Mouse (Mus musculus) embryonic facial prominence, embryonic 13.5 days (tissue): ENCODE results near the gene Anapc2. TPM values are rescaled to one million over a fixed set of nuclear protein-coding genes. Genes with fewer than 3 reads are reported as not detected.

Experiments
- ATAC-seq: fragments of 200-750 bp; cut with Nextera tagmentation; 2 replicates; pipeline ENCODE4 v1.8.0; 2017; ENCODE audit warnings: low read depth; ENCODE audit not compliant: insufficient number of reproducible peaks, insufficient read depth, low FRiP score, low TSS enrichment
- H3K27ac ChIP-seq: fragments of 300-500 bp; sonication (generic); 2 replicates; pipeline ENCODE4 v1.5.1; 2015; ENCODE audit warnings: moderate library complexity, mild to moderate bottlenecking, inconsistent platforms
- H3K27me3 ChIP-seq: fragments of 300-500 bp; sonication (generic); 2 replicates; pipeline ENCODE4 v1.6.1; 2015; ENCODE audit warnings: mild to moderate bottlenecking, inconsistent platforms
- H3K36me3 ChIP-seq: fragments of 300-500 bp; sonication (generic); 2 replicates; pipeline ENCODE4 v1.6.1; 2015; ENCODE audit warnings: mild to moderate bottlenecking, inconsistent platforms
- H3K4me1 ChIP-seq: fragments of 300-500 bp; sonication (generic); 2 replicates; pipeline ENCODE4 v1.6.1; 2015; ENCODE audit warnings: inconsistent platforms
- H3K4me2 ChIP-seq: fragments of 300-500 bp; sonication (generic); 2 replicates; pipeline ENCODE4 v1.6.1; 2015; ENCODE audit warnings: moderate library complexity, mild to moderate bottlenecking, inconsistent platforms
- H3K4me3 ChIP-seq: fragments of 300-500 bp; sonication (generic); 2 replicates; pipeline ENCODE4 v1.5.1; 2015; ENCODE audit warnings: mild to moderate bottlenecking, inconsistent platforms
- H3K9ac ChIP-seq: fragments of 300-500 bp; sonication (generic); 2 replicates; pipeline ENCODE4 v1.6.1; 2015; ENCODE audit warnings: mild to moderate bottlenecking, inconsistent platforms
- H3K9me3 ChIP-seq: fragments of 300-500 bp; sonication (generic); 2 replicates; pipeline ENCODE4 v1.6.1; 2016; ENCODE audit warnings: inconsistent platforms
- WGBS: fragments of 180-500 bp; shearing (Covaris S2); methylation state at CpG from one replicate; pipeline ENCODE4 v1.1.7; 2015; ENCODE audit warnings: mixed read lengths; 5-methylcytosine and 5-hydroxymethylcytosine counted together
- polyA plus RNA-seq: library from polyadenylated mRNA; unstranded; fragments of >200 nt; fragmentation: Nextera tagmentation; extraction: Ambion mirVana; gene quantifications from 2 replicates; pipeline ENCODE4 v1.2.1, GENCODE M21; 2015

Gene Anapc2
- polyA plus RNA-seq, 1 experiment from 2014 or later, result 143 TPM

GRCm38 (mm10) chr2:25262795-25263622 lies 9.3 kb upstream of the Anapc2 start:
- H3K4me3 ChIP-seq, result peak overlapping the region; percentile 79
- H3K4me1 ChIP-seq, result peaks cover 40% of the 10 kb centered on the region
- H3K9me3 ChIP-seq, result no peaks in the 10 kb centered on the region
- ATAC-seq, result no peak; the same call in 1 of the 2 replicates
- H3K27ac ChIP-seq, result no peak overlapping the region; the same call in 1 of the 2 replicates
- WGBS, result under 1% methylated on average over 82 of the region's 82 CpGs
- peak overlapping the region; percentile 99 for H3K4me2 ChIP-seq
- peaks cover 21% of the 10 kb centered on the region for H3K27me3 ChIP-seq
- H3K9ac ChIP-seq, result peak overlapping the region; percentile 77
- 0 out of 2 replicates have a peak, but pooled peaks cover 10% of the 10 kb centered on the region for H3K36me3 ChIP-seq

GRCm38 (mm10) chr2:25263623-25264285 lies 8.5 kb upstream of the Anapc2 start:
- H3K4me3 ChIP-seq, result peak overlapping the region; percentile 79
- H3K9me3 ChIP-seq, result no peaks in the 10 kb centered on the region
- WGBS, result 18% methylated on average over 12 of the region's 12 CpGs
- peaks cover 21% of the 10 kb centered on the region for H3K27me3 ChIP-seq
- peaks cover 11% of the 10 kb centered on the region; the same call in 1 of the 2 replicates for H3K36me3 ChIP-seq
- H3K4me1 ChIP-seq, result peaks cover 40% of the 10 kb centered on the region
- no peak overlapping the region for H3K27ac ChIP-seq
- H3K4me2 ChIP-seq, result peak overlapping the region; percentile 99
- no peak for ATAC-seq
- peak overlapping the region; percentile 77 for H3K9ac ChIP-seq

GRCm38 (mm10) chr2:25264286-25264660 lies 8.0 kb upstream of the Anapc2 start:
- Histone ChIP-seq H3K27ac (no peak overlapping the region), H3K9me3 (no peaks in the 10 kb centered on the region), H3K36me3 (peaks cover 17% of the 10 kb centered on the region), H3K4me1 (peaks cover 40% of the 10 kb centered on the region), H3K4me3 (peak overlapping the region; percentile 79; the same call in 1 of the 2 replicates), H3K4me2 (peak overlapping the region; percentile 99), H3K9ac (peak overlapping the region; percentile 77), H3K27me3 (peaks cover 21% of the 10 kb centered on the region)
- no peak for ATAC-seq
- 76% methylated on average over 5 of the region's 5 CpGs for WGBS

- H3K4me1 ChIP-seq, result peaks cover 40% of the 10 kb centered on the region
- H3K27me3 ChIP-seq, result peaks cover 21% of the 10 kb centered on the region
- H3K36me3 ChIP-seq, result peaks cover 22% of the 10 kb centered on the region
- H3K4me2 ChIP-seq, result peak overlapping the region; percentile 99
- no peak for ATAC-seq
- H3K9ac ChIP-seq, result peak overlapping the region; percentile 77
- H3K4me3 ChIP-seq, result no peak overlapping the region
- no peaks in the 10 kb centered on the region for H3K9me3 ChIP-seq
- 61% methylated on average over 3 of the region's 3 CpGs for WGBS
- H3K27ac ChIP-seq, result no peak overlapping the region
Observed at GRCm38 (mm10) chr2:25264851-25265250, 7.4 kb upstream of the Anapc2 start.

GRCm38 (mm10) chr2:25265897-25266656 lies 6.2 kb upstream of the Anapc2 start:
- no peak for ATAC-seq
- WGBS, result 68% methylated on average over 6 of the region's 6 CpGs
- Histone ChIP-seq H3K4me3 (0 out of 2 replicates have a peak overlapping the region, but pooled peaks have one; percentile 9), H3K9ac (peak overlapping the region; percentile 77), H3K4me1 (peaks cover 45% of the 10 kb centered on the region), H3K9me3 (no peaks in the 10 kb centered on the region), H3K27me3 (peaks cover 21% of the 10 kb centered on the region), H3K36me3 (peaks cover 34% of the 10 kb centered on the region), H3K27ac (no peak overlapping the region), H3K4me2 (peak overlapping the region; percentile 24)

- H3K9ac ChIP-seq, result peak overlapping the region; percentile 77; the same call in 1 of the 2 replicates
- WGBS, result 54% methylated on average over 2 of the region's 2 CpGs
- peaks cover 51% of the 10 kb centered on the region for H3K4me1 ChIP-seq
- H3K4me2 ChIP-seq, result no peak overlapping the region
- H3K4me3 ChIP-seq, result no peak overlapping the region
- no peak for ATAC-seq
- peaks cover 21% of the 10 kb centered on the region for H3K27me3 ChIP-seq
- peaks cover 34% of the 10 kb centered on the region for H3K36me3 ChIP-seq
- no peak overlapping the region for H3K27ac ChIP-seq
- no peaks in the 10 kb centered on the region for H3K9me3 ChIP-seq
Observed at GRCm38 (mm10) chr2:25266720-25267119, 5.6 kb upstream of the Anapc2 start.

GRCm38 (mm10) chr2:25267241-25267640 lies 5.0 kb upstream of the Anapc2 start:
- Histone ChIP-seq H3K4me1 (peaks cover 51% of the 10 kb centered on the region), H3K4me2 (no peak overlapping the region), H3K27me3 (peaks cover 21% of the 10 kb centered on the region), H3K9ac (0 out of 2 replicates have a peak overlapping the region, but pooled peaks have one; percentile 46), H3K36me3 (peaks cover 34% of the 10 kb centered on the region), H3K27ac (no peak overlapping the region), H3K4me3 (no peak overlapping the region), H3K9me3 (no peaks in the 10 kb centered on the region)
- no peak for ATAC-seq

- H3K36me3 ChIP-seq, result peaks cover 34% of the 10 kb centered on the region
- peaks cover 20% of the 10 kb centered on the region for H3K27me3 ChIP-seq
- WGBS, result 73% methylated on average over 4 of the region's 4 CpGs
- H3K4me1 ChIP-seq, result peaks cover 51% of the 10 kb centered on the region
- no peak overlapping the region for H3K4me3 ChIP-seq
- H3K27ac ChIP-seq, result no peak overlapping the region
- H3K9ac ChIP-seq, result no peak overlapping the region
- H3K9me3 ChIP-seq, result no peaks in the 10 kb centered on the region
- no peak overlapping the region for H3K4me2 ChIP-seq
- ATAC-seq, result no peak
Observed at GRCm38 (mm10) chr2:25267746-25268309, 4.5 kb upstream of the Anapc2 start.

GRCm38 (mm10) chr2:25272515-25272914 lies 237 bp downstream of the Anapc2 start:
- Histone ChIP-seq H3K27me3 (no peaks in the 10 kb centered on the region), H3K9me3 (no peaks in the 10 kb centered on the region), H3K27ac (peak overlapping the region; percentile 80; the same call in 1 of the 2 replicates), H3K4me1 (peaks cover 22% of the 10 kb centered on the region), H3K36me3 (peaks cover 73% of the 10 kb centered on the region), H3K9ac (peak overlapping the region; percentile 95), H3K4me3 (peak overlapping the region; percentile 95), H3K4me2 (peak overlapping the region; percentile 97)
- under 1% methylated on average over 29 of the region's 29 CpGs for WGBS
- 0 out of 2 replicates have a peak, but pooled peaks have one; percentile 20 for ATAC-seq

- peak overlapping the region; percentile 95 for H3K9ac ChIP-seq
- peaks cover 73% of the 10 kb centered on the region for H3K36me3 ChIP-seq
- no peak for ATAC-seq
- H3K27ac ChIP-seq, result 0 out of 2 replicates have a peak overlapping the region, but pooled peaks have one; percentile 80
- H3K9me3 ChIP-seq, result no peaks in the 10 kb centered on the region
- peaks cover 22% of the 10 kb centered on the region for H3K4me1 ChIP-seq
- no peaks in the 10 kb centered on the region for H3K27me3 ChIP-seq
- H3K4me2 ChIP-seq, result peak overlapping the region; percentile 97
- H3K4me3 ChIP-seq, result peak overlapping the region; percentile 95
- WGBS, result 36% methylated on average over 16 of the region's 16 CpGs
Observed at GRCm38 (mm10) chr2:25273010-25273409, 732 bp downstream of the Anapc2 start.
